Mouse (Mus musculus): Measurements from ENCODE around the gene Phf5a. TPM values are rescaled to one million over a fixed set of nuclear protein-coding genes. Genes with fewer than 3 reads are reported as not detected.

Gene Phf5a
- polyA plus RNA-seq, 1 experiment from 2014 or later, result 147 TPM

GRCm38 (mm10) chr15:81845724-81846123 lies 26.0 kb downstream of the Phf5a start:
- WGBS, result 37% methylated on average over 4 of the region's 4 CpGs
- Histone ChIP-seq H3K27me3 (no peaks in the 10 kb centered on the region), H3K4me2 (no peak overlapping the region), H3K4me1 (replicated peaks) (no peaks in the 10 kb centered on the region), H3K9me3 (no peaks in the 10 kb centered on the region), H3K27ac (no peak overlapping the region), H3K9ac (replicated peaks) (no peak overlapping the region), H3K4me3 (replicated peaks) (no peak overlapping the region), H3K36me3 (peaks cover 40% of the 10 kb centered on the region)
- no peak for ATAC-seq (ENCODE audit: insufficient number of reproducible peaks, insufficient read depth, low FRiP score, low TSS enrichment, low read depth)

DNA sequence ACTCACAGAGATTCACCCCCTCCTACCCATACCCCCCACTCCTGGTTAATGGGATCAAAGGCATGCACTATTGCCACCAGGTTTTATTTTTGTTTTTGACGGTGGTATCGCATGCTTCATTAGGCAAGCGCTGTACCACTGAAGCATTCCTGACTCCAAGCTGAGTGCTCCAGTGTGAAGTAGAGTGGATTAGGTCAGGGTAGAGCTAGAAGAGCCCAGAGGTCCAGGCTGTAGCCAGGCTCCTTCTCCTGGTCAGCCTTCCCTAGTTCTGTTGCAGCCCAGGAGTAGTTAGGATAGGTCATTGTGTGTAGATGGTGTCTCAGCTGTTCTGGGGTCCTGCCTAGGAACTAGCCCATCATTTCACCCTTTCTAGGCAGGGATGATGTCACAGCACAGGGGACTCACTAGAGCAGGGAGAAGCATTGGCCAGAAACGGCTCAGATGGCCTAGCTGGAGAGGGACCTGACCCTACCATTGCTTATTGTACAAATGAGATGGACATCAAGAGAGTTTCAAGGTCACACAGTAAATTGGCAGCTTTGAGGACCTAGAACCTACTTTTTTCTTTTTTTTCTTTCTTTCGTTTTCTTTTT lies 26.6 kb downstream of the Phf5a start:
- Histone ChIP-seq H3K4me1 (replicated peaks) (no peaks in the 10 kb centered on the region), H3K27ac (no peak overlapping the region), H3K9me3 (no peaks in the 10 kb centered on the region), H3K27me3 (no peaks in the 10 kb centered on the region), H3K4me2 (no peak overlapping the region), H3K36me3 (peaks cover 34% of the 10 kb centered on the region), H3K9ac (replicated peaks) (no peak overlapping the region), H3K4me3 (replicated peaks) (no peak overlapping the region)
- WGBS, result 84% methylated on average over 5 of the region's 5 CpGs
- no peak for ATAC-seq (ENCODE audit: insufficient number of reproducible peaks, insufficient read depth, low FRiP score, low TSS enrichment, low read depth)

GRCm38 (mm10) chr15:81842275-81842674 lies 29.4 kb downstream of the Phf5a start:
- Histone ChIP-seq H3K4me3 (replicated peaks) (no peak overlapping the region), H3K9ac (replicated peaks) (no peak overlapping the region), H3K27me3 (peaks cover 3% of the 10 kb centered on the region; the same call in 1 of the 2 replicates), H3K27ac (no peak overlapping the region), H3K4me2 (no peak overlapping the region), H3K9me3 (no peaks in the 10 kb centered on the region), H3K36me3 (peaks cover 8% of the 10 kb centered on the region), H3K4me1 (replicated peaks) (no peaks in the 10 kb centered on the region)
- no peak for ATAC-seq (ENCODE audit: insufficient number of reproducible peaks, insufficient read depth, low FRiP score, low TSS enrichment, low read depth)
- WGBS, result 83% methylated on average over 7 of the region's 7 CpGs

DNA sequence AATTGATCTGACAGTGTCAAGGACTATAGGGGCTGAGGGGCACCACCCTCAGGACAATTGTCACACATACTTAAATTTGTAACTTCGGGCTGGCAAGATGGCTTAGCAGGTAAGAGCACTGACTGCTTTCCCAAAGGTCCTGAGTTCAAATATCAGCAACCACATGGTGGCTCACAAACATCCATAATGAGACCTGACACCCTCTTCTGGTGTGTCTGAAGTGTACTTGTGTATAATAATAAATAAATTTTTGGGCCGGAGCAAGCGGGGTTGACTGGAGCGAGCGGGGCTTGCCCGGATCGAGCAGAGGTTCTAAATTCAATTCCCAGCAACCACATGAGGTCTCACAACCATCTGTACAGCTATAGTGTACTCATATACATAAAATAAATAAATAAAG lies 31.4 kb downstream of the Phf5a start:
- no peak overlapping the region for H3K27ac ChIP-seq
- no peak for ATAC-seq (ENCODE audit: insufficient number of reproducible peaks, insufficient read depth, low FRiP score, low TSS enrichment, low read depth)
- no peaks in the 10 kb centered on the region for H3K36me3 ChIP-seq
- no peak overlapping the region for H3K4me2 ChIP-seq
- H3K4me1 ChIP-seq (replicated peaks), result peaks cover 17% of the 10 kb centered on the region
- peaks cover 7% of the 10 kb centered on the region for H3K27me3 ChIP-seq
- 90% methylated on average over 7 of the region's 7 CpGs for WGBS
- H3K4me3 ChIP-seq (replicated peaks), result no peak overlapping the region
- no peaks in the 10 kb centered on the region for H3K9me3 ChIP-seq
- no peak overlapping the region for H3K9ac ChIP-seq (replicated peaks)

DNA sequence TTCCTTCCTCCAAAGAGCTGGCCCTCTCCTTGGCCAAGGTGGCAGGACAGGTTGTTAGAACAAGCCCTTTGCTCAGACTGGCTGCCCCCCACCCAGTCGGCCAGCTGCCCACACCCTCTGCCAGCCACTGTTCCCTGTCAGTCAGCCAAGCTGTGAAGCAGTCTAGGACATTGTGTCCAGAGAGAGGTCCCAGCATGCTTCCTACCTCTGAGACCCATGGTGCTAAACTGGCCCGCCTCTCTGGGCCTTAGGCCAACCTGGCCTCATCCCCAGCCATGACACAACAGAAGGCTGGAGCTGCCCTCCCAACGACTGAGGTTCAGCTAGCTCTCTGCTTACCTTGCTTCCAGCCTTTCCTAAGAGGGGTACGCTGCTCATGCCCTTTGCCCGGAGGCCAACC lies 32.1 kb downstream of the Phf5a start:
- Histone ChIP-seq H3K4me3 (replicated peaks) (no peak overlapping the region), H3K9ac (replicated peaks) (no peak overlapping the region), H3K27ac (no peak overlapping the region), H3K27me3 (peaks cover 14% of the 10 kb centered on the region), H3K4me1 (replicated peaks) (peaks cover 19% of the 10 kb centered on the region), H3K9me3 (no peaks in the 10 kb centered on the region), H3K36me3 (no peaks in the 10 kb centered on the region), H3K4me2 (no peak overlapping the region)
- ATAC-seq (ENCODE audit: insufficient number of reproducible peaks, insufficient read depth, low FRiP score, low TSS enrichment, low read depth), result no peak
- WGBS, result 68% methylated on average over 5 of the region's 5 CpGs

- peaks cover 19% of the 10 kb centered on the region for H3K4me1 ChIP-seq (replicated peaks)
- H3K4me2 ChIP-seq, result no peak overlapping the region
- H3K9me3 ChIP-seq, result no peaks in the 10 kb centered on the region
- H3K27ac ChIP-seq, result no peak overlapping the region
- no peak for ATAC-seq (ENCODE audit: insufficient number of reproducible peaks, insufficient read depth, low FRiP score, low TSS enrichment, low read depth)
- WGBS, result 84% methylated on average over 14 of the region's 14 CpGs
- peaks cover 20% of the 10 kb centered on the region for H3K27me3 ChIP-seq
- H3K9ac ChIP-seq (replicated peaks), result no peak overlapping the region
- no peak overlapping the region for H3K4me3 ChIP-seq (replicated peaks)
- H3K36me3 ChIP-seq, result no peaks in the 10 kb centered on the region
These were observed 33.0 kb downstream of the Phf5a start for GRCm38 (mm10) chr15:81838554-81839235.

- WGBS, result 60% methylated on average over 7 of the region's 7 CpGs
- Histone ChIP-seq H3K27ac (no peak overlapping the region), H3K4me3 (replicated peaks) (no peak overlapping the region), H3K9ac (replicated peaks) (no peak overlapping the region), H3K4me2 (peak overlapping the region; percentile 61), H3K36me3 (no peaks in the 10 kb centered on the region), H3K4me1 (replicated peaks) (peaks cover 19% of the 10 kb centered on the region), H3K27me3 (peaks cover 20% of the 10 kb centered on the region), H3K9me3 (no peaks in the 10 kb centered on the region)
- ATAC-seq (ENCODE audit: insufficient number of reproducible peaks, insufficient read depth, low FRiP score, low TSS enrichment, low read depth), result no peak
These were observed 34.5 kb downstream of the Phf5a start for GRCm38 (mm10) chr15:81836966-81837920.

- H3K36me3 ChIP-seq, result no peaks in the 10 kb centered on the region
- peak overlapping the region; percentile 61 for H3K4me2 ChIP-seq
- ATAC-seq (ENCODE audit: insufficient number of reproducible peaks, insufficient read depth, low FRiP score, low TSS enrichment, low read depth), result peak; percentile 92
- H3K4me3 ChIP-seq (replicated peaks), result peak overlapping the region; percentile 34
- peak overlapping the region; percentile 63; the same call in 1 of the 2 replicates for H3K27ac ChIP-seq
- H3K9me3 ChIP-seq, result no peaks in the 10 kb centered on the region
- H3K9ac ChIP-seq (replicated peaks), result peak overlapping the region; percentile 38
- peaks cover 20% of the 10 kb centered on the region for H3K27me3 ChIP-seq
- peaks cover 19% of the 10 kb centered on the region for H3K4me1 ChIP-seq (replicated peaks)
- WGBS, result 3% methylated on average over 33 of the region's 33 CpGs
These were observed 35.4 kb downstream of the Phf5a start for GRCm38 (mm10) chr15:81836124-81836821.

- peaks cover 20% of the 10 kb centered on the region for H3K27me3 ChIP-seq
- no peaks in the 10 kb centered on the region for H3K9me3 ChIP-seq
- ATAC-seq (ENCODE audit: insufficient number of reproducible peaks, insufficient read depth, low FRiP score, low TSS enrichment, low read depth), result no peak
- H3K9ac ChIP-seq (replicated peaks), result no peak overlapping the region
- H3K4me1 ChIP-seq (replicated peaks), result peaks cover 19% of the 10 kb centered on the region
- WGBS, result 47% methylated on average over 10 of the region's 10 CpGs
- peak overlapping the region; percentile 61 for H3K4me2 ChIP-seq
- no peaks in the 10 kb centered on the region for H3K36me3 ChIP-seq
- peak overlapping the region; percentile 34; the same call in 1 of the 2 replicates for H3K4me3 ChIP-seq (replicated peaks)
- H3K27ac ChIP-seq, result no peak overlapping the region
These were observed 36.5 kb downstream of the Phf5a start for GRCm38 (mm10) chr15:81835007-81835880.

GRCm38 (mm10) chr15:81834171-81834841 lies 37.4 kb downstream of the Phf5a start:
- WGBS, result 24% methylated on average over 3 of the region's 3 CpGs
- no peak overlapping the region for H3K4me3 ChIP-seq (replicated peaks)
- no peak overlapping the region; the same call in 1 of the 2 replicates for H3K9ac ChIP-seq (replicated peaks)
- H3K27ac ChIP-seq, result no peak overlapping the region
- no peaks in the 10 kb centered on the region for H3K9me3 ChIP-seq
- peaks cover 19% of the 10 kb centered on the region for H3K4me1 ChIP-seq (replicated peaks)
- no peak overlapping the region for H3K4me2 ChIP-seq
- peaks cover 20% of the 10 kb centered on the region for H3K27me3 ChIP-seq
- no peaks in the 10 kb centered on the region for H3K36me3 ChIP-seq
- no peak for ATAC-seq (ENCODE audit: insufficient number of reproducible peaks, insufficient read depth, low FRiP score, low TSS enrichment, low read depth)
